Mouse (Mus musculus): ENCODE measurements around the gene Csf3. TPM values are rescaled to one million over a fixed set of nuclear protein-coding genes. Genes with fewer than 3 reads are reported as not detected.
A peak's percentile ranks its signal among the peaks of the same experiment; 100 is the strongest.
"Not testable (repeated sequence)": the region's sequence is repeated elsewhere in the genome, so short reads cannot be mapped to it uniquely, and the experiment has no call there.

Gene Csf3
- polyA plus RNA-seq, 1 experiment from 2014 or later = 0.62 TPM

DNA sequence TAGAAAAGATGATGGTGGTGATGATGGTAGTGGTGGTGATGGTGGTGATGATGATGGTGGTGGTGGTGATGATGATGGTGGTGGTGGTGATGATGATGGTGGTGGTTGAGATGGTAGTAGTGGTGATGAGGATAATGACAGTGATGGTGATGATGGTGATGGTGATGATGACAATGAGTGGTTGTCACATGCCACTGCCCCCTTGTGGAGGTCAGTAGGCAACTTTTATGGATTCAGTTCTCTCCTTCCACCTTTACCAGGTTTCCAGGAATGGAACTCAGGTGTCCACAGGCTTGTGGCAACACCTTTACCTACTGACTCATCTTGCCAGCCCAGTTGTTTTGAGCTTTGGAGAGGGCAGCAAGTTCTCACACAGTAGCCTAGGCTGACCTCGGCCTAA lies 21.0 kb upstream of the Csf3 start:
- no peaks in the 10 kb centered on the region for H3K27me3 ChIP-seq
- in situ Hi-C loops (cut with MboI; ENCODE audit: low pct_unique_long_range_greater_than_20kb) = no loop called here
- POLR2A ChIA-PET = no interaction called here
- CTCF ChIA-PET = no interaction called here
- TF ChIP-seq CTCF (IDR thresholded peaks at IDR 0.05) = peak; percentile 20
- ATAC-seq (no peak), DNase-seq (ENCODE audit: low read depth, low spot score) (no peak)

- ATAC-seq; POLR2A ChIA-PET; CTCF ChIA-PET; H3K27me3 ChIP-seq; DNase-seq (ENCODE audit: low read depth, low spot score); in situ Hi-C loops (cut with MboI; ENCODE audit: low pct_unique_long_range_greater_than_20kb): not testable (repeated sequence)
Measured at GRCm38 (mm10) chr11:98680595-98680994, 20.5 kb upstream of the Csf3 start.

DNA sequence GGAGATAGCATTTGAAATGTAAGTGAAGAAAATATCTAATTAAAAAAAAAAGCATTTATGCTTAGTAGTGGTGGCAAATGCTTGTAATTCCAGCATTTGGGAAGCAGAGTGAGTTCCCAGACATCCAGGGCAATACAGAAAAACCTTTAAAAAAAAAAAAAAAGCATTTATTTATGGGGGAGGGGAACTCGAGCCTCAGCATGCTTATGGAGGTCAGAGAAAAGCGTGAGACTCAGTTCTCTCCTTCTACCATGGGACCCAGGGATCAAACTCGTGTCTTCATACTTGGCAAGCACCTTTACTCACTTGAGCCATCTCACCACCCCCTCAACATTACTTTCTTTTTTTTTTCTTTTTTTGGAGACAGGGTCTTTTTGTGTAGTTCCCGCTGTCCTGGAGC lies 19.9 kb upstream of the Csf3 start:
- in situ Hi-C loops (cut with MboI; ENCODE audit: low pct_unique_long_range_greater_than_20kb) = no loop called here
- no peak for ATAC-seq
- no peak for TF ChIP-seq CTCF (IDR thresholded peaks at IDR 0.05)
- H3K27me3 ChIP-seq = no peaks in the 10 kb centered on the region
- no peak for DNase-seq (ENCODE audit: low read depth, low spot score)
- ChIA-PET CTCF (interaction anchor here (1.2 to 1.9 kb wide), 3 partner anchors 8 to 106 kb away, joined by 3 to 9 read pairs (median 6); no protein-coding TSS in a partner anchor), POLR2A (interaction anchor here (0.7 kb wide), 1 partner anchor 95 kb away, joined by 6 read pairs; no protein-coding TSS in a partner anchor)

DNA sequence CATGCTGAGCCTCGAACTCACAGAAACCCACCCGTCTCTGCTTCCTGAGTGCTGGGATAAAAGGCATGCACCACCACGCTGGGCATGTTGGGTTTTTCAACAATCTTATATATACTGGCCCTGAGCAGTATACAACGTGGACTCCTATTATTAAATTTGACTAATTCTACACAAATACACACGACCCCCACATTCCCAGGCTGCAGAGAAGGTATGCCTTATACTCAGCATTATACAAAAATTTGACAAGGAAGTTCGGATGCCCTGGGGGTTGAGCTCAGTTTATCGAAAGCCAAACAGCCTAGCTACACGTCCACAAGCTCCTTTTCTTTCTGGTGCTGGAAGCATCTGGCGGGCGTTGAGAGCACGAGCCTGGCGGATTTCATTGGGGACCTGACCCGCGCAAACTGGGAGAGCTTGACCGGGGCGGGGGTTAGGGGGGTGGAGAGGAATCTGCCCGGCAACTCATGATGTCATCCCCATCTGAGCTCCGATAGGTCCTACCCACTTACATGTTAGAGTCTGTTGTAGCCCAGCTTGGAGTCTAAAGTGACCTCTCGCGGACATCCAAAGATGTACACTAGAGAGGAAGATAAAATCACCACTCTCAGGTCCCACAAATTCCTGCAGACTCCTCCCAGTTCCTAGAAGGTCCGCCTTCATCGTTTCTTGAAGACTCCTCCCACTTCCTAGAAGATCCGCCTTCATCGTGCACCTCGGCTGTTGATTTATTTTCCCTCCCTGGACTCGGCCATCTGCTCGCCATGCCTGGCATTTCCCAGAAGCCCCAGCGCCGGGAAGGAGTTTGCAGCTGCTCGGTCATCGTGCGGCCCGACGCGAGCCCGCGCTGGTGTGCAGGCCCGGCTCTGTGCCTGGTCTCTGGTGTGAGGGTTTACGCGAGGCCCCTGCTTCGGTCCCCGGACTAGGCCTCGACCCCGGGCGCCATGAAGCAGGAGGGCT lies 19.0 kb upstream of the Csf3 start, which contains the start of gene Psmd3:
Gene Psmd3, plus strand, starts transcription at position 769 of the 960 bp plus-strand sequence.
- H3K27me3 ChIP-seq = no peaks in the 10 kb centered on the region
- TF ChIP-seq CTCF (IDR thresholded peaks at IDR 0.05) = no peak
- CTCF ChIA-PET = interaction anchor here (0.8 to 1.9 kb wide), 4 partner anchors 9 to 105 kb away, joined by 3 to 9 read pairs (median 6); no protein-coding TSS in a partner anchor
- in situ Hi-C loops (cut with MboI; ENCODE audit: low pct_unique_long_range_greater_than_20kb) = no loop called here
- ATAC-seq = peak; percentile 98
- peak; percentile 97 for DNase-seq (ENCODE audit: low read depth, low spot score)
- POLR2A ChIA-PET = interaction anchor here (0.7 to 1.5 kb wide), 6 partner anchors 9 to 115 kb away, joined by 3 to 6 read pairs (median 3); no protein-coding TSS in a partner anchor

DNA sequence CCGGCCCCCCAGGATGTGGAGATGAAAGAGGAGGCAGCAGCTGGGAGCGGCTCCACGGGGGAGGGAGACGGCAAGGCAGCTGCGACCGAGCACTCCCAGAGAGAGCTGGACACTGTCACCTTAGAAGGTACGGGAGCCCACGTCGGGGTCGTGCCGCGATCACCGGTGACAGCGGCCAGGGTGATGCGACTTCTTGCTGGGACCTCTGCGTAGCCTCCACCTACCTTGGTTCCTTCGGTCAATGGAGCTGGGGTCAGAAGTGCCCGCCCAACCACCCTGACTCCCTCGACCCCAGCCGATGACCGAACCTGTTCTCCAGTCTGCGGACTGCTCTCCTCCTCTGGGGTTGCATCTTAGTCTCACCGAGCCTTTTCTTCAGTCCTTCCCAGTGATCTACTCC lies 18.3 kb upstream of the Csf3 start:
- no peak for DNase-seq (ENCODE audit: low read depth, low spot score)
- ATAC-seq = no peak
- H3K27me3 ChIP-seq = no peaks in the 10 kb centered on the region
- in situ Hi-C loops (cut with MboI; ENCODE audit: low pct_unique_long_range_greater_than_20kb) = no loop called here
- CTCF ChIA-PET = interaction anchor here (1.4 to 1.9 kb wide), 2 partner anchors 10 to 22 kb away, joined by 6 to 9 read pairs; no protein-coding TSS in a partner anchor
- no peak for TF ChIP-seq CTCF (IDR thresholded peaks at IDR 0.05)
- POLR2A ChIA-PET = interaction anchor here (0.7 to 1.5 kb wide), 3 partner anchors 9 to 114 kb away, joined by 3 to 4 read pairs (median 3); no protein-coding TSS in a partner anchor

DNA sequence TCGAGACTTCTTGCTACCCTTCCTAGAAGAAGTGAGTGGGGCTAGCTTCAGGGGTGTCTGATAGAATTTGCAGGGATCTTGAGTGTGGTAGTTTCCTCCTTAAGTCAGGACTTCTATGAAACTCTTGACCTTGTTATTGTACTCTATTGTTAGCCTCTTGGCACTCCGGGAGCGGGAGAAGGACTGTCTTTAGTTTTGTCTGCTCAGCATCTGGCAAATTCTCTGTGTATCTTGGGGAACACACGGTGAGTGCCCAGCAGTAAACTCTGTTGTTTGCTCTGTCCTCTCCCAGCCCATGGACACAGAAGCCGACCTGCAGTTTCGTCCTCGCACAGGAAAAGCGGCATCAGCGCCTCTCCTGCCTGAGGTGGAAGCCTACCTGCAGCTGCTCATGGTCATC lies 15.4 kb upstream of the Csf3 start:
- ChIA-PET CTCF (no interaction called here), POLR2A (no interaction called here)
- no peak for TF ChIP-seq CTCF (IDR thresholded peaks at IDR 0.05)
- in situ Hi-C loops (cut with MboI; ENCODE audit: low pct_unique_long_range_greater_than_20kb) = no loop called here
- ATAC-seq = no peak
- no peaks in the 10 kb centered on the region for H3K27me3 ChIP-seq
- DNase-seq (ENCODE audit: low read depth, low spot score) = no peak

- in situ Hi-C loops (cut with MboI; ENCODE audit: low pct_unique_long_range_greater_than_20kb) = no loop called here
- H3K27me3 ChIP-seq = no peaks in the 10 kb centered on the region
- DNase-seq (ENCODE audit: low read depth, low spot score) (no peak), ATAC-seq (no peak)
- CTCF ChIA-PET = no interaction called here
- no peak for TF ChIP-seq CTCF (IDR thresholded peaks at IDR 0.05)
- POLR2A ChIA-PET = no interaction called here
Measured at GRCm38 (mm10) chr11:98686976-98687375, 14.1 kb upstream of the Csf3 start.

- POLR2A ChIA-PET = no interaction called here
- H3K27me3 ChIP-seq = no peaks in the 10 kb centered on the region
- CTCF ChIA-PET = no interaction called here
- in situ Hi-C loops (cut with MboI; ENCODE audit: low pct_unique_long_range_greater_than_20kb) = no loop called here
- no peak for TF ChIP-seq CTCF (IDR thresholded peaks at IDR 0.05)
- DNase-seq (ENCODE audit: low read depth, low spot score) (no peak), ATAC-seq (no peak)
Measured at GRCm38 (mm10) chr11:98688009-98688408, 13.1 kb upstream of the Csf3 start.

- ChIA-PET CTCF (no interaction called here), POLR2A (no interaction called here)
- no peaks in the 10 kb centered on the region for H3K27me3 ChIP-seq
- ATAC-seq (no peak), DNase-seq (ENCODE audit: low read depth, low spot score) (no peak)
- TF ChIP-seq CTCF (IDR thresholded peaks at IDR 0.05) = no peak
- in situ Hi-C loops (cut with MboI; ENCODE audit: low pct_unique_long_range_greater_than_20kb) = no loop called here
Measured at GRCm38 (mm10) chr11:98693201-98693600, 7.9 kb upstream of the Csf3 start.

- CTCF ChIA-PET = no interaction called here
- no peak for TF ChIP-seq CTCF (IDR thresholded peaks at IDR 0.05)
- POLR2A ChIA-PET = no interaction called here
- ATAC-seq = no peak
- no peak for DNase-seq (ENCODE audit: low read depth, low spot score)
- no peaks in the 10 kb centered on the region for H3K27me3 ChIP-seq
- in situ Hi-C loops (cut with MboI; ENCODE audit: low pct_unique_long_range_greater_than_20kb) = no loop called here
Measured at GRCm38 (mm10) chr11:98693746-98694145, 7.3 kb upstream of the Csf3 start.

DNA sequence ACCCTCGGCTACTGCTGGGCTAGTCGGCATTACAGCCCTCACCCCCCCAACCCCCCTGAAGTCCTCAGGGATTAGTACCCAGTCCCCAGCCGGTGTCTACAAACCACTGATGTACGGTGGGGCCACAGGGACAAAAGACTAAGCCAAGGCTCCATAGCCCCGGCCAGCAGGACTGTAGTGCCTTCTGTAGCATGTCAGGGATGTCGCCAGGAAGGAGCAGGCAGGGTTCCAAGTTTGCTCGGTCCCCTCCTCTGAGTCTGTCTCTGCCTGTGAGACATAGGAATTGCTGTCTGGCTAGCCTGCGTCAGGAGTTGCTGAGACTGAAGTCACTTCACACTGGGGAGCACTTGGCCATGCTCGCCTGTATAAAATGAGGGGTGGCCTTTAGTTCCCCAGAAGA lies 6.8 kb upstream of the Csf3 start:
- ChIA-PET CTCF (no interaction called here), POLR2A (no interaction called here)
- no peak for TF ChIP-seq CTCF (IDR thresholded peaks at IDR 0.05)
- ATAC-seq (no peak), DNase-seq (ENCODE audit: low read depth, low spot score) (no peak)
- H3K27me3 ChIP-seq = no peaks in the 10 kb centered on the region
- in situ Hi-C loops (cut with MboI; ENCODE audit: low pct_unique_long_range_greater_than_20kb) = no loop called here
